ENCODE assay signal across 15 mouse cellular contexts in genomic region chr19:57948489-57948888, GRCm38 (mm10).
"Had no signal": no experiment of that assay in that cellular context is flagged by ENCODE, and none has a peak within 500 bp of the region (broad histone marks: within the 10 kb centered on the region; RNA-seq: fewer than 3 reads in every experiment).

No protein-coding gene starts in this region.

- H3K9me3 ChIP-seq: neural tube, embryonic 13.5 days; neural tube, embryonic 15.5 days; stomach, embryonic 15.5 days had no signal

- H3K27ac ChIP-seq: neural tube, embryonic 13.5 days; neural tube, embryonic 15.5 days; stomach, embryonic 15.5 days; stomach, postnatal 0 days had no signal

- H3K4me3 ChIP-seq: neural tube, embryonic 13.5 days; neural tube, embryonic 15.5 days; stomach, embryonic 15.5 days had no signal

- H3K9ac ChIP-seq: neural tube, embryonic 13.5 days; neural tube, embryonic 15.5 days; stomach, embryonic 15.5 days had no signal

- H3K36me3 ChIP-seq: neural tube, embryonic 13.5 days; neural tube, embryonic 15.5 days; stomach, embryonic 15.5 days had no signal

- H3K27me3 ChIP-seq: neural tube, embryonic 13.5 days; neural tube, embryonic 15.5 days; stomach, embryonic 15.5 days had no signal

- H3K4me1 ChIP-seq: stomach, embryonic 15.5 days had no signal

- H3K4me2 ChIP-seq: neural tube, embryonic 13.5 days; neural tube, embryonic 15.5 days; stomach, embryonic 15.5 days had no signal

- DNase-seq: right cerebral cortex, adult 18-20 months; right cerebral cortex, postnatal 14 days; right cerebral cortex, postnatal 25 days; right cerebral cortex, postnatal 4 days; spleen, adult 18-20 months; thymus, adult 18-20 months; thymus, adult 2 months; thymus, postnatal 14 days; thymus, postnatal 25 days; thymus, postnatal 36 days; thymus, postnatal 4 days had no signal
